In the genomic region with DNA sequence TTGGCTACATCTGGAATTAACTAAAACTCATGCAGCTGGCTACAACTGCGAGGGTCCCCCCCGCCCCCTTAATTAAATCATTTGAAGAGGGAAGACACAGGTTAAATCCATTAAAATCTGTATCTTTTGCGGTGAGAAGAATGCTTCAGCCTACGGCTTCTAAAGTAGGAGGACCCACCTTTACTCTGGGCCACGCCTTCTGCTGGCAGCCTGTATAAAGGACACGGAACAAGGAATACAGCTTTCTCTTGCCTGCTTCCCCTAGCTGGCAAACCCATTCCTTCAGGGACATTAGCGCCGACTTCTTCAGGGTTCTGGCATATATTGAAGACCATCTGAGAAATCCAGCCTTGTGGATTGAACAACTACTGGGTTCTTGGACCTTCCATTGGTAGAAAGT, we compare ENCODE assay signal across 16 mouse cellular contexts.
DNase-seq lines count a peak whose midpoint lies in the region; ATAC-seq and TF ChIP-seq lines count a peak whose summit lies in the region.
"Had no signal": no experiment of that assay in that cellular context is flagged by ENCODE, and none has a peak within 500 bp of the region (broad histone marks: within the 10 kb centered on the region; RNA-seq: fewer than 3 reads in every experiment).

No protein-coding gene starts in this region.

- in situ Hi-C loops in ES-E14 (cut with MboI; ENCODE audit: low sequenced_read_pairs in 2 of 2, unreplicated experiment in 2 of 2) = no loop called here

- H3K9ac ChIP-seq in heart, embryonic 16.5 days (ENCODE audit: low read length) = no peak overlapping the region
- no peak overlapping the region for H3K9ac ChIP-seq in ES-E14 (ENCODE audit: insufficient read depth, low read depth, low read length, poor library complexity, severe bottlenecking)
- H3K9ac ChIP-seq in embryonic facial prominence, embryonic 15.5 days = no peak overlapping the region
- no peak overlapping the region for H3K9ac ChIP-seq in liver, embryonic 12.5 days
- H3K9ac ChIP-seq in midbrain, embryonic 13.5 days (replicated peaks) = no peak overlapping the region
- H3K9ac ChIP-seq in forebrain, embryonic 16.5 days (replicated peaks; ENCODE audit: low read depth, low read length) = no peak overlapping the region
- H3K9ac ChIP-seq: forebrain, embryonic 13.5 days; hindbrain, embryonic 14.5 days had no signal

- no peaks in the 10 kb centered on the region for H3K36me3 ChIP-seq in heart, embryonic 16.5 days (ENCODE audit: control insufficient read depth, insufficient read depth)
- no peaks in the 10 kb centered on the region for H3K36me3 ChIP-seq in ES-E14 (ENCODE audit: control insufficient read depth, insufficient read depth, low read length, poor library complexity, severe bottlenecking)
- H3K36me3 ChIP-seq in embryonic facial prominence, embryonic 15.5 days = no peaks in the 10 kb centered on the region
- no peaks in the 10 kb centered on the region for H3K36me3 ChIP-seq in liver, embryonic 12.5 days
- no peaks in the 10 kb centered on the region for H3K36me3 ChIP-seq in midbrain, embryonic 13.5 days
- no peaks in the 10 kb centered on the region for H3K36me3 ChIP-seq in forebrain, embryonic 16.5 days (ENCODE audit: control insufficient read depth, insufficient read depth)

- 0 out of 2 replicates have a peak, but pooled peaks cover 2% of the 10 kb centered on the region for H3K9me3 ChIP-seq in heart, embryonic 16.5 days (replicated peaks; ENCODE audit: control insufficient read depth, low read length)
- no peaks in the 10 kb centered on the region for H3K9me3 ChIP-seq in ES-E14 (ENCODE audit: control insufficient read depth, insufficient read depth, low read depth, low read length)
- no peaks in the 10 kb centered on the region for H3K9me3 ChIP-seq in embryonic facial prominence, embryonic 15.5 days (replicated peaks)
- H3K9me3 ChIP-seq in liver, embryonic 12.5 days (replicated peaks) = no peaks in the 10 kb centered on the region
- H3K9me3 ChIP-seq in midbrain, embryonic 13.5 days = no peaks in the 10 kb centered on the region
- no peaks in the 10 kb centered on the region for H3K9me3 ChIP-seq in forebrain, embryonic 16.5 days (ENCODE audit: control insufficient read depth, low read length)
- H3K9me3 ChIP-seq: forebrain, embryonic 13.5 days had no signal

- DNase-seq in heart, adult 18-20 months = no peak
- peak; percentile 27 for DNase-seq in ES-E14 (ENCODE audit: low read depth, low spot score)
- DNase-seq in frontal cortex, adult 2 months (ENCODE audit: extremely low spot score in 1 of 2, low spot score in 1 of 2) = no peak
- DNase-seq: adrenal gland, postnatal 10 days; cerebellum, adult 18-20 months; gastrocnemius, postnatal 10 days; kidney, postnatal 14 days; midbrain, embryonic 14.5 days had no signal

- H3K4me2 ChIP-seq in heart, embryonic 16.5 days (ENCODE audit: low read depth, low read length) = peak overlapping the region; percentile 54
- peak overlapping the region; percentile 36 for H3K4me2 ChIP-seq in embryonic facial prominence, embryonic 15.5 days (replicated peaks)
- peak overlapping the region; percentile 17; the same call in 1 of the 2 replicates for H3K4me2 ChIP-seq in liver, embryonic 12.5 days
- no peak overlapping the region for H3K4me2 ChIP-seq in midbrain, embryonic 13.5 days (replicated peaks)
- H3K4me2 ChIP-seq in forebrain, embryonic 16.5 days (ENCODE audit: low read length) = no peak overlapping the region
- H3K4me2 ChIP-seq: forebrain, embryonic 13.5 days; hindbrain, embryonic 14.5 days had no signal

- no peak for ATAC-seq in heart, embryonic 16.5 days (replicated peaks; ENCODE audit: extremely low read depth, insufficient read depth, low FRiP score)
- no peak for ATAC-seq in embryonic facial prominence, embryonic 15.5 days (ENCODE audit: insufficient number of reproducible peaks, low FRiP score, low TSS enrichment, low read depth)
- no peak for ATAC-seq in liver, embryonic 12.5 days
- no peak for ATAC-seq in midbrain, embryonic 13.5 days
- ATAC-seq in forebrain, embryonic 16.5 days = no peak
- ATAC-seq: forebrain, embryonic 13.5 days had no signal

- no peaks in the 10 kb centered on the region for H3K27me3 ChIP-seq in heart, embryonic 16.5 days (ENCODE audit: control insufficient read depth, insufficient read depth, low read length)
- no peaks in the 10 kb centered on the region for H3K27me3 ChIP-seq in embryonic facial prominence, embryonic 15.5 days
- no peaks in the 10 kb centered on the region for H3K27me3 ChIP-seq in liver, embryonic 12.5 days (replicated peaks)
- H3K27me3 ChIP-seq in midbrain, embryonic 13.5 days = no peaks in the 10 kb centered on the region
- no peaks in the 10 kb centered on the region for H3K27me3 ChIP-seq in forebrain, embryonic 16.5 days (replicated peaks; ENCODE audit: control insufficient read depth, insufficient read depth, low read length)
- H3K27me3 ChIP-seq: forebrain, embryonic 13.5 days had no signal

- no peak overlapping the region for H3K27ac ChIP-seq in heart, embryonic 16.5 days (ENCODE audit: low read length)
- no peak overlapping the region for H3K27ac ChIP-seq in ES-E14 (ENCODE audit: insufficient read depth, low read depth, low read length, poor library complexity, severe bottlenecking)
- no peak overlapping the region for H3K27ac ChIP-seq in embryonic facial prominence, embryonic 15.5 days (replicated peaks)
- no peak overlapping the region for H3K27ac ChIP-seq in liver, embryonic 12.5 days
- no peak overlapping the region for H3K27ac ChIP-seq in midbrain, embryonic 13.5 days
- H3K27ac ChIP-seq in forebrain, embryonic 16.5 days (ENCODE audit: low read length) = no peak overlapping the region
- H3K27ac ChIP-seq: forebrain, embryonic 13.5 days; hindbrain, embryonic 14.5 days; left cerebral cortex, adult 2 months had no signal

- no peaks in the 10 kb centered on the region for H3K4me1 ChIP-seq in heart, embryonic 16.5 days (ENCODE audit: control insufficient read depth, insufficient read depth, low read length)
- H3K4me1 ChIP-seq in ES-E14 (ENCODE audit: control insufficient read depth in 2 of 2, insufficient read depth in 2 of 2, low read length in 2 of 2, poor library complexity in 1 of 2) = peaks cover 2 to 4% of the 10 kb centered on the region in 2 experiments; a peak in 1 of 4 replicates
- H3K4me1 ChIP-seq in embryonic facial prominence, embryonic 15.5 days = peaks cover 16% of the 10 kb centered on the region
- no peaks in the 10 kb centered on the region for H3K4me1 ChIP-seq in liver, embryonic 12.5 days
- no peaks in the 10 kb centered on the region for H3K4me1 ChIP-seq in midbrain, embryonic 13.5 days (replicated peaks)
- no peaks in the 10 kb centered on the region for H3K4me1 ChIP-seq in forebrain, embryonic 16.5 days (replicated peaks; ENCODE audit: control insufficient read depth, insufficient read depth, low read length)
- H3K4me1 ChIP-seq: forebrain, embryonic 13.5 days had no signal

- H3K4me3 ChIP-seq in heart, embryonic 16.5 days (ENCODE audit: low read length) = peak overlapping the region; percentile 28
- peak overlapping the region in 1 of 2 experiments; percentile 43; a peak in 1 of 4 replicates for H3K4me3 ChIP-seq in ES-E14 (ENCODE audit: insufficient read depth in 1 of 2, low read depth in 1 of 2, low read length in 2 of 2, poor library complexity in 1 of 2, severe bottlenecking in 1 of 2)
- peak overlapping the region; percentile 13; the same call in 1 of the 2 replicates for H3K4me3 ChIP-seq in embryonic facial prominence, embryonic 15.5 days (replicated peaks)
- H3K4me3 ChIP-seq in liver, embryonic 12.5 days = no peak overlapping the region
- H3K4me3 ChIP-seq in midbrain, embryonic 13.5 days (replicated peaks) = no peak overlapping the region
- H3K4me3 ChIP-seq in forebrain, embryonic 16.5 days (replicated peaks; ENCODE audit: low read length) = no peak overlapping the region
- H3K4me3 ChIP-seq: forebrain, embryonic 13.5 days; left cerebral cortex, adult 2 months had no signal

- WGBS in heart, embryonic 16.5 days = 48% methylated on average over 8 of the region's 8 CpGs
- WGBS in embryonic facial prominence, embryonic 15.5 days = 27% methylated on average over 8 of the region's 8 CpGs
- 35% methylated on average over 8 of the region's 8 CpGs for WGBS in liver, embryonic 12.5 days (ENCODE audit: insufficient replicate concordance)
- WGBS in midbrain, embryonic 13.5 days = 52% methylated on average over 8 of the region's 8 CpGs
- 54% methylated on average over 8 of the region's 8 CpGs for WGBS in forebrain, embryonic 16.5 days

TF ChIP-seq in ES-E14, 5 proteins besides CTCF, POLR2A, EP300 and RAD21:
- TF ChIP-seq CHD2 (IDR thresholded peaks at IDR 0.05; ENCODE audit: low read depth, low read length) (no peak), ZC3H11A (IDR thresholded peaks at IDR 0.05; ENCODE audit: borderline replicate concordance, low read depth, low read length) (no peak), ZNF384 (IDR thresholded peaks at IDR 0.05; ENCODE audit: low read depth, low read length) (no peak), HCFC1 (IDR thresholded peaks at IDR 0.05; ENCODE audit: borderline replicate concordance, insufficient read depth, low read length) (no peak), MAFK (IDR thresholded peaks at IDR 0.05; ENCODE audit: insufficient read depth, low read depth, low read length) (no peak)

Comparison
In these comparisons a context has a peak if more than half of its experiments do, and no peak if none do; other contexts are left out.
1. H3K4me2 ChIP-seq: peak in heart, embryonic 16.5 days (single experiment), embryonic facial prominence, embryonic 15.5 days (single experiment) and liver, embryonic 12.5 days (single experiment); none in midbrain, embryonic 13.5 days (single experiment) and forebrain, embryonic 16.5 days (single experiment).
2. H3K4me3 ChIP-seq: peak in heart, embryonic 16.5 days (single experiment) and embryonic facial prominence, embryonic 15.5 days (single experiment); none in liver, embryonic 12.5 days (single experiment), midbrain, embryonic 13.5 days (single experiment) and forebrain, embryonic 16.5 days (single experiment).